Mouse (Mus musculus): ENCODE results near the gene Cd164l2.

- TF ChIP-seq CTCF (IDR thresholded peaks at IDR 0.05; ENCODE audit: control insufficient read depth, insufficient read depth, low read length) = no peak
- no peak for TF ChIP-seq POLR2A (IDR thresholded peaks at IDR 0.05; ENCODE audit: borderline replicate concordance, control insufficient read depth, low read depth, low read length)
Observed at GRCm38 (mm10) chr4:133202254-133202653, 9.7 kb upstream of the Cd164l2 start.

All from bone marrow, adult 2 months (tissue).